Mouse (Mus musculus) gastrocnemius, adult 18-20 months (tissue): ENCODE results near the gene Sp9. TPM values are rescaled to one million over a fixed set of nuclear protein-coding genes. Genes with fewer than 3 reads are reported as not detected.

ENCODE experiments used
- DNase-seq: peaks from one replicate; pipeline ENCODE4 v3.0.0; 2021; ENCODE audit warnings: low spot score
- total RNA-seq, 2 experiments: library from RNA; stranded (reverse); gene quantifications; 2 replicates each; pipeline ENCODE4 v1.2.3; 2021

Gene Sp9
- total RNA-seq, 2 experiments from 2014 or later: not detected

DNA sequence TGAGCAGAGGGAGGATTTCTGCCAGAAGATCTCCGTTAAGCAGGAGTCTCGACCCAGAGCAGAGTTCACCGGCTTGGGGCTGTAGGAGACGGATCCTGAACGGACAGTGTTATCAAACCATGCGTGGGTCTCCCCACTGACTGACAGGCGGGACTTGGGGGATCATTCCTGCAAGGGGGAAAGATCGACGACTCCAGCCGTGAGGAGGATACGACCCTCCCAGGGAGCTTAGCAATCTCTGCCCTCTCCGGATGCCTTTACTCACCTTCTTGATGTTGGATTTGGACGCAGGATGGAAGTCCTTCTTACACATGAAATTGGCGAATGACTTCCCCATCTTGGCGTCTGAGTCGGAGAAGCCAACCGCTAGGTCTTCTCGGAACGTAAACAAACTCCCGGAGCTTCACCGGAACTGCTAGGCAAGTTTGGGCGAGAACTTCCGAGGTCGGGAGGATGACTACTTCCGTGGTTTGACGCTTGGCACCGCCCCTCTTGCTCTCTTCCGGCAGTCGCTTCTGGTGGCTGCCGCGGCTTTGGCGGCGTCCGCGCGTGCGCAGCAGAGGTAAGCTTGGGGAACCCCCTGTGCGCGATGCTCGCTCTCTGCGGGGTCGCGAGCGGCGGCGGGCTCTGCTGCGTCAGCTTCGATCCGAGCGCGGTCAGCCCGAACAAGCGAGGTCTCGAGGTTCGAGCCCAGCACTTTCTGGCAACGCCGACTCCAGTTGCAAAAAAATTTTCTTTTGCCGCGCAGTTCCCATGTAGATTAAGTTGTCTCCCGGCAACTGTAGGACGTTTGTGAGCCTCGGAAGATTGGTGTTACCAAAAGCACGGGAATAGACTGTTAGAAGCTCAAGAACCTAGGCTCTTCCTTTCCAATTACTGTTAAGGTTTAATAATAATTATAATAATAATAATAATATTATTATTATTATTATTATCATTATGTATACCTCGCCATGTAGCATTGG is 40.7 kb downstream of the Sp9 start, which contains the start of the genes Scrn3 and Cir1:
Gene Scrn3, plus strand, starts transcription at position 450 of the 965 bp plus-strand sequence.
Gene Cir1, minus strand, starts transcription at position 550 of the 965 bp plus-strand sequence.
- peak; percentile 94 for DNase-seq

DNA sequence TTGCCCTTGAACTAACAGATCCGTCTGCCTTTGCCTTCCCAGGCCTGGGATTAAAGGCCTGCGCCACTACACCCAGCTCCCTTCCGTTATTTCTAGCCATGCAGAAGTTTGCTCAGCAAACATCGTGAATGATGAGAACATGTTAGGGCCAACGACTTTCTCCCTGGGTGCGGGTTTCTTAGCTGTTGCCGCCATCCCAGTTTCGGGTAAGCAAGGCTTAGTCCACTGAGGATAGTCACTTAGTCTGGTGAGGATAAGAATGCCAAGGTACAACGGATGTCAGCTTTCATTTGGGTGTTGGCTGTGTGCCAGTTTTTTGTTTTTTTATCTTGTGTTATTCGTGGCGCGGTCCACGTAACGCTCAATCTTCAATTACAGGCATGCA is 41.4 kb downstream of the Sp9 start:
- DNase-seq: peak; percentile 45

DNA sequence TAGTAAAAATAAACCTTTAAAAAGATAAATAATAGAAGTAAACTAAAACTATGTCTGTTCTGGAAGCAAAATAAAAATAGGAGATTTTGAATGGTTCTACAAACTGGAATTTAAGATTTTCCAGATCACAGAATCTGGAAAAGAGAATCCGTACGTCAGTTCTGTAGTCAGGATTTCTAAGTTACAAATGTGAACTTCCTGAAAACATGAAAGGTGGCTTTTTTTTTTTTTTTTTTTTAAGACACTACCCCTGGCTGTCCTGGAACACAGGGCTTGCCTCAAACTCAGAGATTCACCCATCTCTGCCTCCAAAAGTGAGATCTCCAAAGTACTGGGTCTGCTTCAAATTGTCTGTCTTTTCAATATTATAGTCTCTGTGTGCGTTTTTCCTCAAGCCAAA is 42.6 kb downstream of the Sp9 start:
- DNase-seq: no peak

DNA sequence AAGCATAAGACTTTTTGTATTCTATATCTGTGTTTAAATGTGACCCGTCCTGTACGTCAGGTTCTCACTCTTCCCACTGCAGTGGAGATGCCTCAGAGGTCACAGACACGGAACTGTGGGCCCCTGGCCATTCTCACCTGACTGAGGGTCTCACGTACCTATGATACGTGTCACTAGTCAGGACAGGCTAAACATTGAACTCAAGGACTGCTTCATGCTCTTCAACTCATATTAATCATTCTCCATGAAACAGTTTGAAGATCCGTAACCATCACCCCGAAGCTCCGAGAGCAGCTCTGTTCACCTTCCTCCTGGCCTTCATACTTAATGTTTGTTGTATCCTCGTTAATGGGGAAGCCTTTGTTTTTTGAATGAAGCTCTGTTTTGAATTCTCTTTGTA is 45.7 kb downstream of the Sp9 start:
- no peak for DNase-seq

DNA sequence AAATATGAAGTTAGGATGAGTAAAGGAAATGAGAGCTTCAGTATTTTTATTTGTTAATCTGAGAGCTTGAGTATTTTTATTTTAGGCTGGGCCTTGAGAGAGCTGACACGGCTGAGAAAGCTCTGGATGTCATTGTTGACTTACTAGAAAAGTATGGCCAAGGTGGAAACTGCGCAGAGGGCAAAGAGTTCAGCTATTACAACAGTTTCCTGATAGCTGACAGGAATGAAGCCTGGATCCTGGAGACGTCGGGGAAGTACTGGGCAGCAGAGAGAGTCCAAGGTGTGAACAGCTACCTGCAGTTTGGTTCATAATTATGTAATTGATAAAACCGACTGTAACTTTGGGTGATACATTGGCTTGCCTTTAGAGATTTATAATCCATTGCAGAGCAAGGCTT is 47.5 kb downstream of the Sp9 start:
- DNase-seq: no peak

DNA sequence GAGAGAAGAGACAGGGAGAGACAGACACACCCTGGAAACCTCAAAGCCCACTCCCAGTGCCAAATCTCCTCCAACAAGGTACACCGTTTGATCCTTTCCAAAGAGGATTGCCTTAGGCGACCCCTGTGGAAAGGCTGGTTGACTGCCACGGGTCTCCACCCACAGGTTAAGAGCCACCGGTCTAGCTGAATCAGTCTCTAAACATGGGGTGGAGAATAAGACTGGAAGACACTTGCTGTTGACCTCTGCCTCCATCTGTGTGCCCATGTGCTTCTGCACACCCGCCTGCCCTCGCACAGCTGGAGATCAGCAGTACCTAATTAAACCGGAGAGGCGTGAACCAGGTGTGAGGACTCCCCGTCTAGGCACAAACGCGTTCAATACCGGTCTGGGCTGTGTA is 51.3 kb downstream of the Sp9 start:
- DNase-seq: no peak

DNA sequence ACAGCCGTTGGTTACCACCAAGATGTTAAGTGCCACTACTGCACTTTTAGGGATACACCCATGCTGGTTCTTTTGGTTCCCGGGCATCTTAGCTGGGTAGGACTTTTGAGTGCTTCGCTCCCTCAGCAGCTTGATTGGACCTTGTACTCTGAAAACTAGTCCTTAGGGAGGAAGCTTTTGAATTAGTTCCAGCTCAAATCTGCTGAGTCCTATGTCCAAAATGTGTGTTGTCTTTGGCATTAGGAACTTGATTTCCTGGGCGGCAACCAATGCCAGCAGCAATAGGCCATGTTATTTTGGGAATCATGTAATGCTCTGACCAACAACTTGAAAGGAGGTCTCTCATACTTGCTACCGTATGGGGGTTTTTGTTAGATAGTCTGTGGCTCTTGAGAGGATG is 54.1 kb downstream of the Sp9 start:
- peak; percentile 9 for DNase-seq

Other genes starting within 250 kb of the Sp9 start
- 10 to 100 TPM; 52.3 to 53.2 TPM for gene Ola1, start 53.0 kb upstream of the Sp9 start, total RNA-seq
- gene Scrn3, start 40.7 kb downstream of the Sp9 start, total RNA-seq: 10 to 100 TPM; 55.5 to 57.9 TPM
- 10 to 100 TPM; 11.9 to 13.8 TPM for gene Cir1, start 40.8 kb downstream of the Sp9 start, total RNA-seq
- gene Gpr155, start 114.6 kb downstream of the Sp9 start, total RNA-seq: 10 to 100 TPM; 18.3 to 19.2 TPM